Mouse (Mus musculus): ENCODE measurements around the gene Mettl25. TPM values are rescaled to one million over a fixed set of nuclear protein-coding genes. Genes with fewer than 3 reads are reported as not detected.

Mettl25 gene
- total and polyA plus RNA-seq, 3 experiments: 6.6 to 11.7 (median 7.8) TPM

Other genes with a start within 250 kb of the Mettl25 start
- 18.8 and 23.8 TPM in 2 replicates for gene Ccdc59, start 313 bp downstream of the Mettl25 start, total RNA-seq (2012; rRNA removed)
- gene Ccdc59, start 313 bp downstream of the Mettl25 start, total RNA-seq (2014; rRNA removed): 27.1 and 30.2 TPM in 2 replicates
- 47.5 and 52.4 TPM in 2 replicates for gene Ccdc59, start 313 bp downstream of the Mettl25 start, polyA plus RNA-seq (2012; ENCODE audit: insufficient read length, low read depth)